Mouse (Mus musculus) 416B (cell line): ENCODE measurements around the gene Xpo6.

Experiments used
- DNase-seq: peaks from one replicate; pipeline ENCODE4 v3.0.0; 2011; ENCODE audit warnings: low read depth

Xpo6 gene

DNA sequence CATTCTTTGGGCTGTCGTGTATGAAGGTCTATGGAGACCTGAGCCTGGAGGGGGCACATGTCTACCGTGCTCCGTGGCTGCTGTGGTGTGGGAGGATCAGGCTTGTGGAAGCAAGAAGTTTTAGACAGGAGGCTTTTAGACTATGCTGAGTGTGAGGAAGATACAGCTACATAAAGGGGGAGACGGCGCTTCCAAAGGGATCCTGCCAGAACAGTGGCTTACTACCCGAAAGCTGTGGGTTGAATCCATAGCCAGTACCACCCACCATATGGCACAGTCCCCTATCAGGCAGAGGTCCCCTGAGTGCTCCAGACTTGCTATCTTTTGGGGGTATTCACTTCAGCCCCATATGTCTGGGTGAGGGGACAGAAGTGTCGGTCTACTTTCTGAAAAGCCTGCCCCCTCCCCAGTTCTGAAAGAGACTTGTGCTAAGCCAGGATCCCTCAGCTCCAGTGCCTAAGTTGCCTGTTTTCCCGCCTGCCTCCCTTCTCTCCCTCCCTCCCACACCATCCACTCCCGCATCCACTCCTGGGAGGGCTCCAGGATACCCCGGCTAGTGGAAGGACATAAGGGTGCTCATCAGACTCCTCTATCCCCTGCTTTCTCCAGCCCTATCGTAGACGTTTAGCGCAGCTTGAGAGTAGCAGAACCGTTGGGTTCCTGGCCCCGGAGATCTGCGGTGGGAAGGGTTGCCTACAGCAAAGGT lies 119.2 kb downstream of the Xpo6 start:
- no peak for DNase-seq

DNA sequence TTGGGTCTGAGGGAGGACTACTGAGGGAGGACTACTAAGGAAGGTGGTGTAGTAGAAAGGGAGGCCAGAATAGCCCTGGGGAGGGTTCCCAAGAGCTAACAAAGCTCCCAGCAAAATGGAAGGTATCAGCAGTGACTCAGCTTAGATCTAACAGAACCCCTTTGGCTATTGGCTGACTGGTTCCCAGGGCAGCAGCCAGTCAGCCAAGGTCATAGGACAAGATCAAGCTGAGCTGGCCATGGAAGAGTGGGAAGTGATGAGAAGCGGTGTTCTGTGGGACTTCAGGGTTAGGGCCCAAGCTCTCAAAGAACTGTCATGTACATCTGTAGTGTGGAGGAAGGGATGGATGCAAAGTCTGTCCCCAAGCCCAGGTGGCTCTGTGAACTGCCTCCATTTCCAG lies 123.4 kb downstream of the Xpo6 start:
- DNase-seq, result no peak

GRCm38 (mm10) chr7:126075058-126075457 lies 125.2 kb downstream of the Xpo6 start:
- no peak for DNase-seq

- DNase-seq, result no peak
Observed at GRCm38 (mm10) chr7:126070321-126070720, 130.0 kb downstream of the Xpo6 start.

DNA sequence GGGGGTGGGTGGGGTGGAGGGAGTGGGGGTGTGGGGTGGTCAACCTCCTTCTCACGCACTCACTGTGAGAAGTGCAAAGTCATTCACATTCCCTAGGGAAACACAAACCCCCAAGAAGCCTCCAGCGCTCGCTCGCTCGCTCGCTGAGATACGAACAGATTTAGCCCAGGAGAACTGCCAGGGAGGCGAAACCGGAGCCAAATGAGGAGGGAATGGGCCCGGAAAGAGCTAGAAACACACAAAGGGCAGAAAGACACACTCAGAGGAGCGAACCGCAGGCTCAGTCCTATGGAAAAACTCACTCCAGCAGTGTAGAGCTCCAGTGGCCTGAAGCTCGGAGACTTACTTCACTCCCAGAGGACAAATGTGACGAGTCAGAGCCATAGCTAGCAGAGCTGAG lies 133.5 kb downstream of the Xpo6 start:
- no peak for DNase-seq

- DNase-seq, result no peak
Observed at GRCm38 (mm10) chr7:126065243-126065876, 134.9 kb downstream of the Xpo6 start.

GRCm38 (mm10) chr7:126062228-126062627 lies 138.1 kb downstream of the Xpo6 start:
- no peak for DNase-seq

DNA sequence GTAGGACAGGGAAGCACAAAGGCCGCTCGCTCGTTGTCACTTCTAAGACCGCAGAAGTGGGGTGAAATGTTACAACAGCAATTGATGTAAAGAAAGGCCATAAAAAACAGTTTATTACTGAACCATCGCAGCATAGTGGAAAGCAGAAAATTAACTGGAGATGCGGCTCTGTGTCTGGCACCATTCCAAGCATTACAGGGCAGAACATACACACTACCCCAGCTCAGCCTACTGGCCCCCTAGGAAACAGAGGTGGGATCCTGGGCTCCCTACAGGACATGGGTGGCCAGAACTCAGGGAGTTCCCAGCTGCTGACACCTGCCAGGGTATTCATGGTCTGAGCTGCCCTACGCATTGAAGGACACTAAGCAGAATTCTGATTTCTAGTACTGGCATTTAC lies 141.4 kb downstream of the Xpo6 start:
- no peak for DNase-seq

- DNase-seq, result no peak
Observed at GRCm38 (mm10) chr7:126057332-126057914, 142.9 kb downstream of the Xpo6 start.

GRCm38 (mm10) chr7:126054574-126054973 lies 145.7 kb downstream of the Xpo6 start:
- no peak for DNase-seq

- no peak for DNase-seq
Observed at GRCm38 (mm10) chr7:126053618-126054017, 146.7 kb downstream of the Xpo6 start.

DNA sequence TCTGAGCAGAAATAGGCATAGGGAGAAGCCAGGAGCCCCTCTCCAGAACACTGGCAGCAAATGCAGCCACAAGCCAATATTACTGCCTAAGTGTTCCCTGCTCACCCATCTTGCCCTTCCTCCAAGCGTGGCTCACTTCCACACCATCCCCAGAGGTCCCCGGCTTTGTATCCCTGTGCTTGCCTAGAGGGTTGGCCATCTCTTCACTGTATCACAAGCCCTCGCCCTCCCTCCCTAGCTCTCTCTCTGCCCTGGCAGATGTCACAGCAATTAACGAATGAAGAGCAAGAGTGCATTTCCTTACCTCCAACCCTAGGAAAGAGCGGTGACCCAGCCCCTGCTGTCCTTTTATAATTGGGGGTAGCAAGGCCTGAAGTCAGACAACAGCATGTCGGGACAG lies 148.4 kb downstream of the Xpo6 start:
- DNase-seq, result no peak
